Mouse (Mus musculus) forebrain, embryonic 10.5 days (tissue): Measurements from ENCODE around the gene Tor1b. TPM values are rescaled to one million over a fixed set of nuclear protein-coding genes. Genes with fewer than 3 reads are reported as not detected.

ENCODE experiments used
- DNase-seq: peaks from one replicate; pipeline ENCODE4 v3.0.0-alpha.2; 2017; ENCODE audit warnings: low spot score; ENCODE audit errors: extremely low spot score
- H3K27ac ChIP-seq: fragments of 300-500 bp; sonication (generic); 2 replicates; pipeline ENCODE4 v1.5.1; 2016; ENCODE audit warnings: mild to moderate bottlenecking
- H3K27me3 ChIP-seq: fragments of 300-500 bp; sonication (generic); 2 replicates; pipeline ENCODE4 v1.6.1; 2016; ENCODE audit warnings: mild to moderate bottlenecking; ENCODE audit not compliant: poor library complexity, severe bottlenecking
- H3K36me3 ChIP-seq: fragments of 300-500 bp; sonication (generic); replicated peaks from 2 replicates; pipeline ENCODE4 v1.6.1; 2016; ENCODE audit warnings: mild to moderate bottlenecking, moderate library complexity
- H3K4me1 ChIP-seq: fragments of 300-500 bp; sonication (generic); 2 replicates; pipeline ENCODE4 v1.6.1; 2016
- H3K4me3 ChIP-seq: fragments of 300-500 bp; sonication (generic); 2 replicates; pipeline ENCODE4 v1.5.1; 2016; ENCODE audit warnings: mild to moderate bottlenecking, moderate library complexity
- H3K9me3 ChIP-seq: fragments of 300-500 bp; sonication (generic); 2 replicates; pipeline ENCODE4 v1.6.1; 2016; ENCODE audit warnings: mild to moderate bottlenecking, moderate library complexity
- WGBS: fragments of 180-500 bp; shearing (Covaris S2); methylation state at CpG from one replicate; pipeline ENCODE4 v1.1.7; 2016; 5-methylcytosine and 5-hydroxymethylcytosine counted together
- polyA plus RNA-seq: library from polyadenylated mRNA; unstranded; fragments of >200 nt; fragmentation: Nextera tagmentation; extraction: Ambion mirVana; gene quantifications from 2 replicates; pipeline ENCODE4 v1.2.1, GENCODE M21; 2016

The Tor1b gene
- polyA plus RNA-seq, 1 experiment from 2014 or later = 23.6 TPM

DNA sequence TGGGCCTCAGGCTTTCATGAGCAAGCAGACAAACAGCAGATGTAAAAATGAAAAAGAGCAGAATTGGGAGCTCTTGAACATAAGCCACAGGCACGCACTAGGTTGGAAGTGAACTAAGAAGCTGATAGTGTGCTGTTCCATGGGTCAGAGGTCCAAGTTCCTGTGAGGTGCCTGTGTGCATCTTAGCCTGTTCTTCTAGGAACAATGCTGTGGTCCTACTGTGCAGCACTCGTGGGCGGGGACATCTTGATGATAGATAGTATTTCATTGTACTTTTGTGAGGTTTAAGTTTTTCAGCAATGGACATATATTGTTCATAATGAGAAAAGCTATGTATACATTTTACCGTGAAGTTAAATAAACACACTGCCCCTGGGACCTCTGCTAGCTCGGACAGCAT lies 54.4 kb downstream of the Tor1b start:
- Histone ChIP-seq H3K27ac (no peak overlapping the region), H3K4me3 (no peak overlapping the region), H3K36me3 (peaks cover 44% of the 10 kb centered on the region), H3K27me3 (no peaks in the 10 kb centered on the region), H3K4me1 (no peaks in the 10 kb centered on the region), H3K9me3 (no peaks in the 10 kb centered on the region)
- WGBS = 92% methylated on average over 5 of the region's 5 CpGs
- DNase-seq = no peak

Other genes with a start within 250 kb of the Tor1b start
- 3.3 and 4.8 TPM in 2 replicates for gene 1700001O22Rik, start 149.3 kb upstream of the Tor1b start, polyA plus RNA-seq
- gene Ntmt1, start 145.1 kb upstream of the Tor1b start, polyA plus RNA-seq = 124 and 131 TPM in 2 replicates
- 47.5 and 51.2 TPM in 2 replicates for gene Asb6, start 122.6 kb upstream of the Tor1b start, polyA plus RNA-seq
- 27.7 and 31.9 TPM in 2 replicates for gene Prrx2, start 118.0 kb upstream of the Tor1b start, polyA plus RNA-seq
- gene Ptges, start 23.1 kb upstream of the Tor1b start, polyA plus RNA-seq = 5.1 and 7.3 TPM in 2 replicates
- gene Tor1a, start 15.0 kb downstream of the Tor1b start, polyA plus RNA-seq = 84.9 and 89.6 TPM in 2 replicates
- 61.9 and 62.0 TPM in 2 replicates for gene BC005624, start 29.2 kb downstream of the Tor1b start, polyA plus RNA-seq
- gene Usp20, start 29.3 kb downstream of the Tor1b start, polyA plus RNA-seq = 18.0 and 18.1 TPM in 2 replicates
- gene Fnbp1, start 189.0 kb downstream of the Tor1b start, polyA plus RNA-seq = 12.5 and 13.3 TPM in 2 replicates
- 28.7 and 32.8 TPM in 2 replicates for gene Gpr107, start 199.4 kb downstream of the Tor1b start, polyA plus RNA-seq